Mouse (Mus musculus): ENCODE data around the gene Sfswap.

DNA sequence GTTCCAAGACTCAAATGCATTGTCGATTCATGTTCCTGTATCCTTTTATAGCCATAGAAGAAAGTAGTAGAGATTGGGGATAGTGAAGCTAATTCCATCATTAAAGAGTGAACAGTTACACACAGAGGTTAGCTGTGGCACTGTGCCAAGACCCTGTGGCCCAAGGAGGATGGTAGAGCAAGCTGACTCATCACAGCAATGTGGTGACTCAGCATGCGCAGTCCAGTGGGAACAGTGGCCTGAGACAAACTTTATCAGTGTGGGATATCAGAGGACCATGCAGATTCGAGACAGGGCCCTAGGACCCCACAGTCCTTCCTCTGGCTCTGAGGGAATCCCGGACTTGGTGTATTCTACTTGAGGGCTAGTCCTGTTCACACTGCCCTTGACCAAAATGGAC lies 17.2 kb downstream of the Sfswap start:
- TF ChIP-seq GATA2 (IDR thresholded peaks at IDR 0.05; ENCODE audit: borderline replicate concordance, low read depth, low read length), result no peak
- no peak for TF ChIP-seq CTCF (IDR thresholded peaks at IDR 0.05; ENCODE audit: low read depth, low read length)
- no peak for TF ChIP-seq GATA1 (IDR thresholded peaks at IDR 0.05; ENCODE audit: borderline replicate concordance, low read length)
- TF ChIP-seq POLR2AphosphoS5 (IDR thresholded peaks at IDR 0.05; ENCODE audit: insufficient replicate concordance, low read depth, low read length), result no peak
- TF ChIP-seq TAL1 (conservative IDR thresholded peaks at IDR 0.05; ENCODE audit: low read depth, low read length), result no peak
